Mouse (Mus musculus) liver, adult 2 months (tissue): Measurements from ENCODE around the gene Ptpn13. TPM values are rescaled to one million over a fixed set of nuclear protein-coding genes. Genes with fewer than 3 reads are reported as not detected.

Experiments
- DNase-seq: peaks from one replicate; pipeline ENCODE4 v3.0.0-alpha.2; 2011; ENCODE audit warnings: low read depth, low spot score; ENCODE audit errors: extremely low read depth
- H3K27ac ChIP-seq: fragments of 200-500 bp; replicated peaks from 2 replicates; pipeline ENCODE4 v1.5.1; 2012; ENCODE audit warnings: low read depth, mild to moderate bottlenecking, control low read depth, inconsistent platforms, low read length; ENCODE audit not compliant: insufficient read depth
- H3K27me3 ChIP-seq: fragments of 200-500 bp; 2 replicates; pipeline ENCODE4 v1.6.1; 2012; ENCODE audit warnings: mild to moderate bottlenecking, moderate library complexity, low read length, inconsistent platforms; ENCODE audit not compliant: control insufficient read depth, insufficient read depth
- H3K36me3 ChIP-seq: fragments of 200-500 bp; 2 replicates; pipeline ENCODE4 v1.6.1; 2012; ENCODE audit warnings: low read length, inconsistent platforms; ENCODE audit not compliant: control insufficient read depth, insufficient read depth
- H3K4me1 ChIP-seq: fragments of 200-500 bp; 2 replicates; pipeline ENCODE4 v1.6.1; 2011; ENCODE audit warnings: low read length; ENCODE audit not compliant: control insufficient read depth, insufficient read depth
- H3K4me3 ChIP-seq: fragments of 200-500 bp; 2 replicates; pipeline ENCODE4 v1.5.1; 2011; ENCODE audit warnings: low read depth, mild to moderate bottlenecking, control low read depth, low read length, moderate library complexity; ENCODE audit not compliant: insufficient read depth
- H3K79me2 ChIP-seq: fragments of 200-500 bp; 2 replicates; pipeline ENCODE4 v1.6.1; 2012; ENCODE audit warnings: inconsistent platforms, mild to moderate bottlenecking, low read length, moderate library complexity; ENCODE audit not compliant: control insufficient read depth, insufficient read depth
- H3K9ac ChIP-seq: fragments of 200-500 bp; 2 replicates; pipeline ENCODE4 v1.6.1; 2012; ENCODE audit warnings: low read depth, mild to moderate bottlenecking, control low read depth, inconsistent platforms, low read length
- CTCF ChIP-seq: fragments of 200-500 bp; IDR thresholded peaks from 2 replicates; pipeline ENCODE4 v1.5.1; 2011; ENCODE audit warnings: low read depth, low read length, control low read depth
- POLR2A ChIP-seq: fragments of 200-500 bp; IDR thresholded peaks from 2 replicates; pipeline ENCODE4 v1.6.1; 2011; ENCODE audit warnings: low read length, control low read depth; ENCODE audit not compliant: insufficient read depth; ENCODE audit errors: extremely low read depth
- WGBS: fragments of 180-500 bp; shearing (Covaris S2); methylation state at CpG from one replicate; pipeline ENCODE4 v1.1.7; 2018; 5-methylcytosine and 5-hydroxymethylcytosine counted together
- polyA plus RNA-seq: library from polyadenylated mRNA; depleted of rRNA; stranded (reverse); fragments of >200 nt; gene quantifications from 2 replicates; pipeline ENCODE4 v1.2.3, GENCODE M21; 2012
- total RNA-seq: library from RNA; depleted of rRNA; stranded (reverse); fragments of >200 nt; gene quantifications from 2 replicates; pipeline ENCODE4 v1.2.3, GENCODE M21; 2014

Ptpn13 gene
- total and polyA plus RNA-seq, 2 experiments = 0.38 to 0.83 TPM

- TF ChIP-seq POLR2A = no peak
- 93% methylated on average over 20 of the region's 20 CpGs for WGBS
- no peaks in the 10 kb centered on the region for H3K4me1 ChIP-seq
- DNase-seq = no peak
- no peak overlapping the region for H3K4me3 ChIP-seq
- no peak overlapping the region for H3K9ac ChIP-seq
- H3K27ac ChIP-seq = no peak overlapping the region
- no peaks in the 10 kb centered on the region for H3K79me2 ChIP-seq
- H3K27me3 ChIP-seq = no peaks in the 10 kb centered on the region
- no peaks in the 10 kb centered on the region for H3K36me3 ChIP-seq
Measured at GRCm38 (mm10) chr5:103545381-103546000, 120.5 kb downstream of the Ptpn13 start.

- H3K9ac ChIP-seq = no peak overlapping the region
- no peak for TF ChIP-seq POLR2A
- no peak for TF ChIP-seq CTCF
- no peaks in the 10 kb centered on the region for H3K79me2 ChIP-seq
- H3K27me3 ChIP-seq = no peaks in the 10 kb centered on the region
- H3K4me1 ChIP-seq = no peaks in the 10 kb centered on the region
- no peak for DNase-seq
- WGBS = 90% methylated on average over 16 of the region's 16 CpGs
- no peaks in the 10 kb centered on the region for H3K36me3 ChIP-seq
- H3K27ac ChIP-seq = no peak overlapping the region
- no peak overlapping the region for H3K4me3 ChIP-seq
Measured at GRCm38 (mm10) chr5:103554769-103555168, 129.8 kb downstream of the Ptpn13 start.

- Histone ChIP-seq H3K9ac (no peak overlapping the region), H3K27ac (no peak overlapping the region), H3K79me2 (no peaks in the 10 kb centered on the region), H3K27me3 (no peaks in the 10 kb centered on the region), H3K4me3 (no peak overlapping the region), H3K36me3 (no peaks in the 10 kb centered on the region), H3K4me1 (no peaks in the 10 kb centered on the region)
- TF ChIP-seq CTCF = no peak
- TF ChIP-seq POLR2A = no peak
- 87% methylated on average over 9 of the region's 9 CpGs for WGBS
- DNase-seq = no peak
Measured at GRCm38 (mm10) chr5:103560546-103560945, 135.6 kb downstream of the Ptpn13 start.

- H3K27me3 ChIP-seq = no peaks in the 10 kb centered on the region
- H3K9ac ChIP-seq = no peak overlapping the region
- H3K27ac ChIP-seq = no peak overlapping the region
- no peaks in the 10 kb centered on the region for H3K36me3 ChIP-seq
- 70% methylated on average over 4 of the region's 4 CpGs for WGBS
- H3K79me2 ChIP-seq = no peaks in the 10 kb centered on the region
- H3K4me1 ChIP-seq = no peaks in the 10 kb centered on the region
- DNase-seq = no peak
- no peak for TF ChIP-seq CTCF
- no peak for TF ChIP-seq POLR2A
- no peak overlapping the region for H3K4me3 ChIP-seq
Measured at GRCm38 (mm10) chr5:103568034-103568433, 143.0 kb downstream of the Ptpn13 start.

GRCm38 (mm10) chr5:103569446-103569845, 144.5 kb downstream of the Ptpn13 start:
- TF ChIP-seq CTCF = no peak
- no peak for TF ChIP-seq POLR2A
- DNase-seq = no peak
- H3K79me2 ChIP-seq = no peaks in the 10 kb centered on the region
- no peaks in the 10 kb centered on the region for H3K4me1 ChIP-seq
- H3K9ac ChIP-seq = no peak overlapping the region
- no peaks in the 10 kb centered on the region for H3K36me3 ChIP-seq
- H3K27ac ChIP-seq = no peak overlapping the region
- WGBS = 88% methylated on average over 9 of the region's 9 CpGs
- H3K4me3 ChIP-seq = no peak overlapping the region
- H3K27me3 ChIP-seq = no peaks in the 10 kb centered on the region

- no peak overlapping the region for H3K9ac ChIP-seq
- no peaks in the 10 kb centered on the region for H3K4me1 ChIP-seq
- no peaks in the 10 kb centered on the region for H3K36me3 ChIP-seq
- TF ChIP-seq CTCF (no peak), POLR2A (no peak)
- H3K4me3 ChIP-seq = no peak overlapping the region
- H3K79me2 ChIP-seq = no peaks in the 10 kb centered on the region
- no peak for DNase-seq
- 78% methylated on average over 11 of the region's 11 CpGs for WGBS
- no peak overlapping the region for H3K27ac ChIP-seq
- no peaks in the 10 kb centered on the region for H3K27me3 ChIP-seq
Measured at GRCm38 (mm10) chr5:103579680-103580420, 154.9 kb downstream of the Ptpn13 start.
